1 mouse cellular context compared by ENCODE assay signal in the genomic region with DNA sequence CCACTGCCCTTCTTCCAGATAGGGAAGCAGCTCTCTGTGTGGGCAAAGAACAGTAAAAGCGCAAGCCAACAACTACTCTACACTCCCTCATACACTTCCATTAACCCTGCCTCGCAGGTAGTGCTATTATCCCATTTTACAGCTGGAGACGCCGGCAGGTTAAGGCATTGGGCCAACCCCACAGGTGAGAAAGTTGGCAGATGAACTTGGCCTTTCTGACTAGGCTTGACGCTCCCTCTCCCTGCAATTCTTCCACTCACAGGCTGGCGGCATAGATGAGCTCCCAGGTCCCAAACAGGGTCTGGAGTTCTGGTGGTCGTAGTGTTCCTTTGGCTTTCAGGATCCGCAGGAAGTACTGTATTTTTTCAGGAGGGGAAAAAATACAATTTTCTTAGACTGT.
TF ChIP-seq lines count a peak whose summit lies in the region.

No protein-coding gene starts in this region.

TF ChIP-seq in CH12.LX, 34 proteins besides CTCF, POLR2A, EP300 and RAD21 (continued from another document):
- no peak for TF ChIP-seq JUND (conservative IDR thresholded peaks at IDR 0.05; ENCODE audit: low read depth, low read length)
- no peak for TF ChIP-seq MAFK (IDR thresholded peaks at IDR 0.05; ENCODE audit: insufficient replicate concordance, low read length)
- TF ChIP-seq KAT2A (IDR thresholded peaks at IDR 0.05; ENCODE audit: insufficient replicate concordance, low read length): no peak
- TF ChIP-seq PAX5 (IDR thresholded peaks at IDR 0.05; ENCODE audit: low read length): no peak
- TF ChIP-seq ZMIZ1 (IDR thresholded peaks at IDR 0.05; ENCODE audit: low read depth, low read length): no peak
- TF ChIP-seq CHD2 (IDR thresholded peaks at IDR 0.05; ENCODE audit: low read length): no peak
- TF ChIP-seq MAZ (IDR thresholded peaks at IDR 0.05; ENCODE audit: low read depth, low read length): no peak
TF ChIP-seq in CH12.LX: peak in this region for 0.
